Mouse (Mus musculus) intestine, postnatal 0 days (tissue): Measurements from ENCODE around the gene Tdp2. TPM values are rescaled to one million over a fixed set of nuclear protein-coding genes. Genes with fewer than 3 reads are reported as not detected.

Source experiments
- ATAC-seq: fragments of 200-750 bp; cut with Nextera tagmentation; 2 replicates; pipeline ENCODE4 v1.8.0; 2017; ENCODE audit warnings: mild to moderate bottlenecking, moderate TSS enrichment, moderate library complexity
- H3K27ac ChIP-seq: fragments of 300-500 bp; sonication (generic); 2 replicates; pipeline ENCODE4 v1.5.1; 2014; ENCODE audit warnings: mild to moderate bottlenecking, low read depth, low read length, moderate library complexity
- H3K27me3 ChIP-seq: fragments of 300-500 bp; sonication (generic); replicated peaks from 2 replicates; pipeline ENCODE4 v1.6.1; 2014; ENCODE audit warnings: low read length, mixed read lengths; ENCODE audit not compliant: control insufficient read depth, insufficient read depth
- H3K36me3 ChIP-seq: fragments of 300-500 bp; sonication (generic); 2 replicates; pipeline ENCODE4 v1.6.1; 2014; ENCODE audit warnings: mild to moderate bottlenecking, moderate library complexity; ENCODE audit not compliant: control insufficient read depth, insufficient read depth
- H3K4me1 ChIP-seq: fragments of 300-500 bp; sonication (generic); replicated peaks from 2 replicates; pipeline ENCODE4 v1.6.1; 2014; ENCODE audit warnings: antibody characterized with exemption, low read length, mixed read lengths; ENCODE audit not compliant: control insufficient read depth, insufficient read depth
- H3K4me2 ChIP-seq: fragments of 300-500 bp; sonication (generic); replicated peaks from 2 replicates; pipeline ENCODE4 v1.6.1; 2014; ENCODE audit warnings: low read depth, mild to moderate bottlenecking, moderate library complexity
- H3K4me3 ChIP-seq: fragments of 300-500 bp; sonication (generic); 2 replicates; pipeline ENCODE4 v1.5.1; 2014; ENCODE audit warnings: low read depth, low read length
- H3K9ac ChIP-seq: fragments of 300-500 bp; sonication (generic); 2 replicates; pipeline ENCODE4 v1.6.1; 2014; ENCODE audit warnings: mild to moderate bottlenecking, low read depth, low read length
- H3K9me3 ChIP-seq: fragments of 300-500 bp; sonication (generic); 2 replicates; pipeline ENCODE4 v1.6.1; 2016; ENCODE audit warnings: mixed run types; ENCODE audit not compliant: control insufficient read depth
- CTCF ChIP-seq: sonication (generic); IDR thresholded peaks from 2 replicates; pipeline ENCODE4 v1.5.1; 2016; ENCODE audit warnings: low read depth, mild to moderate bottlenecking, control low read depth, antibody characterized with exemption, moderate library complexity
- WGBS: fragments of 180-500 bp; shearing (Covaris S2); extraction: QIAGEN DNeasy Blood & Tissue Kit; methylation state at CpG from one replicate; pipeline ENCODE4 v1.1.7; 2014; 5-methylcytosine and 5-hydroxymethylcytosine counted together
- polyA plus RNA-seq: library from polyadenylated mRNA; unstranded; fragments of >200 nt; fragmentation: Nextera tagmentation; extraction: Ambion mirVana; gene quantifications from 2 replicates; pipeline ENCODE4 v1.2.1, GENCODE M21; 2015

Tdp2 gene
- polyA plus RNA-seq, 1 experiment from 2014 or later = 37.6 TPM

DNA sequence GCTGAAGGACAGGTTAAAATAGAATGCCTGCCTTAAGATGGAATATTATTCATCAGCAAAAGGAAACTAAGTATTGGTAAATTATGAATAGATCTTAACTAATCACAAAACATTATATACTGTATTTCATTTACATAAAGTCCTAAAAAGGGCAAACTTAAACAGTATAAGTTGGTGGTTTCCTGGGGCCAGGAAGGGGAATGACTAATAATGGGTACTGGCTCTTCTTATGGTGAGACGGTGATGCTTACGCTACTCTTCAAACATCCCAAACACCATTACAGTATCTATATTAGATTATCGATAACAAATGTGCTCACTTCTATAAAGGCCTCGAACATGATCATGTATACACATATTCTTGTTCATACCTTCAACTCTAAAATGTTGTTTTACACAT, 32.8 kb upstream of the Tdp2 start:
- no peak for TF ChIP-seq CTCF
- Histone ChIP-seq H3K36me3 (no peaks in the 10 kb centered on the region), H3K27ac (no peak overlapping the region), H3K27me3 (no peaks in the 10 kb centered on the region), H3K4me2 (no peak overlapping the region), H3K4me1 (no peaks in the 10 kb centered on the region), H3K9me3 (no peaks in the 10 kb centered on the region), H3K4me3 (no peak overlapping the region), H3K9ac (no peak overlapping the region)
- ATAC-seq = no peak
- 92% methylated on average over 4 of the region's 4 CpGs for WGBS

GRCm38 (mm10) chr13:24799378-24799777, 32.1 kb upstream of the Tdp2 start:
- H3K27me3 ChIP-seq = no peaks in the 10 kb centered on the region
- no peak overlapping the region for H3K4me3 ChIP-seq
- H3K4me2 ChIP-seq = peak overlapping the region; percentile 81
- no peak for TF ChIP-seq CTCF
- no peaks in the 10 kb centered on the region for H3K9me3 ChIP-seq
- H3K36me3 ChIP-seq = no peaks in the 10 kb centered on the region
- H3K27ac ChIP-seq = peak overlapping the region; percentile 100; the same call in 1 of the 2 replicates
- no peaks in the 10 kb centered on the region for H3K4me1 ChIP-seq
- 68% methylated on average over 5 of the region's 5 CpGs for WGBS
- H3K9ac ChIP-seq = no peak overlapping the region
- no peak for ATAC-seq

DNA sequence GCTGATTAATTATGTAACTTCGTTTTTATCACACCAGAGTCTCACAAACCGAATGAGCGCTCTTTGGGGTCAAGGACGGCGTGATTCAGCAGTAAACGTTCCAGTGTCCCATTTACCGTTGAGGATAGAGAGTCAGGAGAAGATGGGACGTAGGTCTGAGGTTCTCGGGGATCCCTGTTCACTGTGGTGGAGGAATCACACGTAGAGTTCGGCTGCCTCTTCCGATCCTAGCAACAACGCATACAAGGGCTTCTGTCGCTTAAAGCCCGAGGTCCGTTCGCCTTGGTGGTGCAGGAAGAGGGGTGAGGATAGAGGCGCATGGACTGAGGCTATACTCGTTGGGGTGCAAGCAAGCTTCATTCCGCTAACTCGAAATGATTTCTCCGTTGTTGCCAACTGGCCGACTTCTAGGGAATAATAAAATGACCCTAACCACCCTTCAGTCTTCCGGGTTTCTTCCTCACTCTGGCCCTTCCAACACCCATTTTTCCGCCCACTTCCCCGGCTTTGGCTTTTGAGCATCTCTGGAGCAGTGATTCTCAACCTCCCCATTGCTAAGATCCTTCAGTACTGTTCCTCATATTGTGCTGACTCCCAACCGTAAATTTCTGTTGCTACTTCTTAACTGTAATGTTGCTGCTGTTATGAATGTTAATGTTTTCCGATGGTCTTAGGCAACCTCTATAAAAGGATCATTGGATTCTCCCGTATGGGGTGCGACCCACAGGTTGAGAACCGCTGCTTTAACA, 31.4 kb upstream of the Tdp2 start:
- Histone ChIP-seq H3K9me3 (no peaks in the 10 kb centered on the region), H3K27me3 (no peaks in the 10 kb centered on the region), H3K4me1 (no peaks in the 10 kb centered on the region), H3K4me2 (peak overlapping the region; percentile 81), H3K4me3 (peak overlapping the region; percentile 98), H3K36me3 (no peaks in the 10 kb centered on the region), H3K9ac (peak overlapping the region; percentile 53), H3K27ac (peak overlapping the region; percentile 100)
- peak; percentile 25 for ATAC-seq
- TF ChIP-seq CTCF = no peak
- under 1% methylated on average over 31 of the region's 31 CpGs for WGBS

GRCm38 (mm10) chr13:24800674-24801307, 30.7 kb upstream of the Tdp2 start:
- H3K9me3 ChIP-seq = no peaks in the 10 kb centered on the region
- under 1% methylated on average over 40 of the region's 42 CpGs for WGBS
- 0 out of 2 replicates have a peak, but pooled peaks cover 4% of the 10 kb centered on the region for H3K36me3 ChIP-seq
- H3K4me2 ChIP-seq = peak overlapping the region; percentile 81
- H3K27me3 ChIP-seq = no peaks in the 10 kb centered on the region
- H3K27ac ChIP-seq = peak overlapping the region; percentile 100
- H3K4me1 ChIP-seq = no peaks in the 10 kb centered on the region
- H3K4me3 ChIP-seq = peak overlapping the region; percentile 98
- peak overlapping the region; percentile 100 for H3K9ac ChIP-seq
- ATAC-seq = peak; percentile 96
- TF ChIP-seq CTCF = no peak

GRCm38 (mm10) chr13:24801308-24801921, 30.1 kb upstream of the Tdp2 start, which contains the start of gene BC005537:
Gene BC005537, plus strand, starts transcription at chr13:24801657.
- peak within 1 kb of the TSS; percentile 81 for H3K4me2 ChIP-seq
- ATAC-seq = peak; percentile 71
- H3K4me3 ChIP-seq = peak within 1 kb of the TSS; percentile 98
- peak within 1 kb of the TSS; percentile 100 for H3K27ac ChIP-seq
- no peaks in the 10 kb centered on the region for H3K9me3 ChIP-seq
- H3K36me3 ChIP-seq = 0 out of 2 replicates have a peak, but pooled peaks cover 7% of the 10 kb centered on the region
- H3K27me3 ChIP-seq = no peaks in the 10 kb centered on the region
- H3K9ac ChIP-seq = peak within 1 kb of the TSS; percentile 100
- WGBS = under 1% methylated on average over 41 of the region's 74 CpGs
- peak; percentile 59 for TF ChIP-seq CTCF
- no peaks in the 10 kb centered on the region for H3K4me1 ChIP-seq

DNA sequence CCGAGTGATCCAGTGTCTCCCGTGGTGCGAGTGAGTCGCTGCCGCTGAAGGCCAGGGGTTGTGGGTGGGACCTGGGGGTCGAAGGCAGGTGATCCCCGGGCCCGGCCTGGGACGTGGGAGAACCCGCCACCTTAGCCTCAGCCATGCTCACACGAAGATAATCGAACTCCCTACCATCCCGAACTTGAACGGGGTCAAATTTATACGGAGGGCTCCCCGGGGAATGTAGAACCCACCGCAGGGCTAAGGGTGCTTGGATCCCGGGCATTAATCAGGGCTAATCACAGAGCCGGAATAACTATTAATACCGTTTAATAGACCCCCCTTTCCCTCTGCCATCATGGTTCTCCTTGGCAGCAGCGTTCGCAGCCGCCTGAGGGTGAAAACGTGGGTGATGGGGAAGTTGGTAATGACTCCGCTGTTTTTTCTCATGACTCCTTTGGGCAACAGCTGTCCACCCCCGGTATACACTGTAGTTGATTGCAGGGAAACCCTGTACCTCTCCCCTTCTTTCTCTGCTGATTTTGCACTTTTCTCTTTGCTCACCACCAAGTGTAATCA, 29.3 kb upstream of the Tdp2 start:
- Histone ChIP-seq H3K4me2 (peak overlapping the region; percentile 81), H3K4me3 (peak overlapping the region; percentile 98), H3K27ac (peak overlapping the region; percentile 100; the same call in 1 of the 2 replicates), H3K9ac (peak overlapping the region; percentile 100), H3K36me3 (peaks cover 10% of the 10 kb centered on the region), H3K4me1 (no peaks in the 10 kb centered on the region), H3K9me3 (no peaks in the 10 kb centered on the region), H3K27me3 (no peaks in the 10 kb centered on the region)
- TF ChIP-seq CTCF = no peak
- WGBS = 0% methylated on average over 26 of the region's 26 CpGs
- ATAC-seq = no peak
